Mouse (Mus musculus): Measurements from ENCODE around the gene Dtx1. TPM values are rescaled to one million over a fixed set of nuclear protein-coding genes. Genes with fewer than 3 reads are reported as not detected.

Dtx1 gene
- polyA plus RNA-seq, 1 experiment from 2014 or later = 5.2 TPM

DNA sequence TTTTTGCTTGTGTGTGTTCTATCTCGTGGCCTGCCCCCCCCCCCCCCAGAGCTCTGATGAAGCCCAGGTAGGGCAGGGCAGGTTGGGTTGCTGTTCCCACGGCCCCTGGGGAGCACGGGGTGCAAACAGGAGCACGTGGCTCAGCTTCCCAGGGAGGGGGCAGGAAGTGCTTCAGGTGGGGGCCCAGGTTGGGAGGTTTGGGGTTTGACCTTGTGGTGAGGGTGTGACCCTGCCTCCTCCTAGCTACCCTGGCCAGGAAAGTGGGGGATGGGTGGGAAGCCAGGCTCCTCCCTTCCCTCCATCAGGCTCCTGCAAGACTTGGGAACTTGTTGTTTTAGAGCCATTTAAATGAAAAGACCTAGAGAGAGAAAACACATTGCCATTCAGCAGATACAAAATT, 23.3 kb downstream of the Dtx1 start:
- Histone ChIP-seq H3K9me3 (no peaks in the 10 kb centered on the region), H3K36me3 (no peaks in the 10 kb centered on the region), H3K4me2 (no peak overlapping the region), H3K4me1 (0 out of 2 replicates have a peak, but pooled peaks cover under 1% of the 10 kb centered on the region), H3K27ac (no peak overlapping the region), H3K9ac (no peak overlapping the region), H3K4me3 (replicated peaks) (no peak overlapping the region), H3K27me3 (replicated peaks) (peaks cover 19% of the 10 kb centered on the region)
- WGBS = 26% methylated on average over 4 of the region's 4 CpGs
- no peak for ATAC-seq (ENCODE audit: insufficient read depth, low FRiP score, low read depth)

DNA sequence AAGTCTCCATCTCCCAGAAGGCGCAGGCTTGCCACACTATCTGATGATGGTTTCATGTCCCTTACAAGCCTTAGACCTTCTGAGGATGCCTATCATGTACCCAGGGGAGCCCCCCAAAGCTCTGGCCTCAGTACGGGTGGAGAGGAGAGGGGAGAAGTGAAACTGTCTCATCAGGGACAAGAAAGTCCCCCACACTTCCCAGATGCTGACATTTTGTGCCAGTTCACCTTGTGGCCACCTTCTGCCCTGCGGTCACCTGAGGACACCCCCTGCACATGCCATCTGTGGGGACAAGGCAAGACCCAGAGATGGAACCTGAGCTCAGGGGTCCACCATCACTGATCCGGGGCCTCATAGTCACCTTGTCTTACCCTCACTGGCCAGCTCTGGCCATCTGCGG, 23.8 kb downstream of the Dtx1 start:
- 83% methylated on average over 5 of the region's 5 CpGs for WGBS
- Histone ChIP-seq H3K9ac (no peak overlapping the region), H3K27ac (no peak overlapping the region), H3K27me3 (replicated peaks) (peaks cover 20% of the 10 kb centered on the region), H3K4me2 (no peak overlapping the region), H3K9me3 (no peaks in the 10 kb centered on the region), H3K4me1 (peaks cover 6% of the 10 kb centered on the region; the same call in 1 of the 2 replicates), H3K36me3 (no peaks in the 10 kb centered on the region), H3K4me3 (replicated peaks) (no peak overlapping the region)
- ATAC-seq (ENCODE audit: insufficient read depth, low FRiP score, low read depth) = no peak

DNA sequence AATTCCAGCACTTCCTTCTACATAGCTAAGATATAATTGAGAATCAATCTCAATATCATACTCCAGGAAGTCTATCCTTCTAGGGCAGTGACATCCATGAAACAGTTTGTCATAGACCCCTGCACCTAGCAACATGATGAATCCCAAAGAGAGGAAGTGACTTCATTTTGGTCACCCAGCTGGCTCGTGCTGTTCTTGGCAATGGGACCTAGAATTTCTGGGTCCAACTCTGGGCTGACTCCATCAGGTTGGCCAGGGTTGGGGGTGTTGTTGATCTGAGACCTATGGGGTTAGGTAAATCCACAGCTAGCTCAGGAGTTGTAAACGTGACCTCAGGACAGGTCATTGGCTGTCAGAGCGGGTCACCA, 24.3 kb downstream of the Dtx1 start:
- no peak overlapping the region for H3K4me3 ChIP-seq (replicated peaks)

DNA sequence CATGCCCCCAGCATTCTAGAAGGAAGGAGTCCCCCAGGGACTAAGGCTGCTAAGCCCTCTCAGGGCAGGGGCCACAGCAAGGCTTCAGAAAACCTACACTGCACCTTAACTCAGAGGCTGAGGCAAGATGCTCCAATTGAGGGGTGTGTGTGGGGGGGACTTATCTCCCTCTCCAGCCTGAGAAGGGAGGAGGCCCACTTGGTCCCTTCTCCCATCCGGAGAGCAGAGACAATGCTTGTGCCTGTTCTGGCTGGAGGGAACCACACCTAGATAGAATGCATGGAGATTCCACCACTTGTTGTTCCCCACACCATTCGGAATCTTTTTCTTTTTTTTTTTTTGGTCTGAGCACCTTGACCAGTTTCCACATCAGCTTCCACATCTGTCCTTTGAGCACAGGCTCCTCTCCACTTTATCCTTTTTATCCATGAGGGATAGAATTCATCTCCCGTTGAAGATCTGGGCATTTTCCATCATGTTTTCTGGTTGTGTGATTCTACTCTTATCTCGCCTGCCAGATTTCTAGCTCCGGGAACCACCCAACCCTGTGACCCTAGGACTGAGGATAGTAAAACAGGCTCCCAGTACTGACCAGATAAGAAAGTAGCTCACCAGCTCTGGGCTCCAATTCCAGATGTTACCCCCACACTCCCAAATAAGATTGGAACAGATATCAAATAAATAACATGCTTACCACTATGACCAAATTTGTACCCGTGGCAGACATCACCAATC, 24.8 kb downstream of the Dtx1 start:
- ATAC-seq (ENCODE audit: insufficient read depth, low FRiP score, low read depth) = no peak
- Histone ChIP-seq H3K27me3 (replicated peaks) (peaks cover 25% of the 10 kb centered on the region), H3K9ac (no peak overlapping the region), H3K4me3 (replicated peaks) (no peak overlapping the region), H3K27ac (no peak overlapping the region), H3K9me3 (no peaks in the 10 kb centered on the region), H3K4me2 (no peak overlapping the region), H3K36me3 (no peaks in the 10 kb centered on the region), H3K4me1 (peaks cover 6% of the 10 kb centered on the region; the same call in 1 of the 2 replicates)
- 74% methylated on average over 6 of the region's 6 CpGs for WGBS

More for the DNA sequence above, 24.3 kb downstream of the Dtx1 start:
- Histone ChIP-seq H3K4me2 (no peak overlapping the region), H3K36me3 (no peaks in the 10 kb centered on the region), H3K27ac (no peak overlapping the region), H3K9me3 (no peaks in the 10 kb centered on the region), H3K9ac (no peak overlapping the region), H3K27me3 (replicated peaks) (peaks cover 20% of the 10 kb centered on the region), H3K4me1 (peaks cover 6% of the 10 kb centered on the region; the same call in 1 of the 2 replicates)
- ATAC-seq (ENCODE audit: insufficient read depth, low FRiP score, low read depth) = no peak
- WGBS = 74% methylated on average over 3 of the region's 3 CpGs

DNA sequence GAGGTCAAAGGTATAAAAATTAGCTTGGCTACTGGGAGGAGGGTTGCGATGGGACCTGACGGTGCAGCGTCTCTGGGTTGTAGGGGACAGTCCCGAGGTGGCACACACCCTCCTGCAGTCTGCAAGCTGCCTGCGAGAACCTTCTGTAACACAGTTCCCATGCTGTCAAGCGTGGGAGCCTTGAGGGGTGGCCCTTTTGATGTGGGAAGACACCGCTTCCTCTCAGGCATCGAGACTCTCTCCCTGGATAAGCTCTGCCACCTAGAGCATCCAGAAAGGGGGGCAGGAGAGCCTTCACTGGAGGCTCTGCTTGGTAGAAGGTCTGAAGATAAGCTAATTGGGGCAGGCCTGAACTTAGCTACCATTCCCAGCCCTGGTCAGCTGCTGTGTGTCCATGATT, 26.0 kb downstream of the Dtx1 start:
- Histone ChIP-seq H3K4me3 (replicated peaks) (no peak overlapping the region), H3K9ac (no peak overlapping the region), H3K27ac (no peak overlapping the region), H3K9me3 (no peaks in the 10 kb centered on the region), H3K4me1 (peaks cover 11% of the 10 kb centered on the region; the same call in 1 of the 2 replicates), H3K4me2 (no peak overlapping the region), H3K36me3 (no peaks in the 10 kb centered on the region; the same call in 1 of the 2 replicates), H3K27me3 (replicated peaks) (peaks cover 25% of the 10 kb centered on the region)
- ATAC-seq (ENCODE audit: insufficient read depth, low FRiP score, low read depth) = no peak
- 76% methylated on average over 8 of the region's 8 CpGs for WGBS

DNA sequence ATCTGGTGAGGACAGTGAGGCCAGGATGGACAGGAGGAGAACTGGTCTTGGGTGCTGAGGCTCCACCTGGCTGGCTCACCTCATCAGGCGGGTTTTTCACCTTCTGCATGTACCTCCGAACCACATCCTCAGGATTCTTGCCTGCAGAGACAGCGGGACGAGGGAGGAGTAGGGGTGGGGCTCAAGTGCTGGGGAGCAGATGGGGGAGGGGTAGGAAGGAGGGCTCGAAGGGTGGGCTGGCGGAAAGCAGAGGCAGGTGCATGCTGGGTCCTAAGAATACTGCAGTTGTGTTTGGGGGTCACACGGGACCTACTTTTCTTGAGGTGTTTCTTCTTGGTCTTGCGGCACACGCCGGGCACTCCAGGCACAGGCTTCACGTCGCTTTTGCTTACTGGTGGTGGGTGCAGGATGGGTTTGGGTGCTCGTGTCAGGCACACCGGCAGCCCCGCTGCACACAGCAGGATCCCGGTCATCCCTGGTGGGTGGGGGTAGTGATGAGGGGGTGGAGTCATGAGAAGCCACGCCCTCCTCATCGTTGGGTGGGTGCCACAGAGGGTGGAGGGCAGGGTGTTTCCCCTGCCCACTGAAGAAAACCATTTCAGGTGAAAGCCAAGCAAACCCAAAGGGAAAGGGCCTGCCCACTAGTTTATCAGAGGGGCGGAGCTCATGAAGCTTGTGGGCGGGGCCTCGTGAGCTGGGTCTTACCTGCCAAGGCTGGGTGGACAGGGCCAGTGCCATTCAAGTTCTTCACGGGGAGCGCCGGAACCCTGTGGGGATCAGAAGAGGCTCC, 28.6 kb downstream of the Dtx1 start:
- no peak for ATAC-seq (ENCODE audit: insufficient read depth, low FRiP score, low read depth)
- no peaks in the 10 kb centered on the region; the same call in 1 of the 2 replicates for H3K36me3 ChIP-seq
- no peaks in the 10 kb centered on the region for H3K9me3 ChIP-seq
- no peak overlapping the region for H3K4me2 ChIP-seq
- H3K27ac ChIP-seq = no peak overlapping the region
- H3K4me1 ChIP-seq = peaks cover 16% of the 10 kb centered on the region; the same call in 1 of the 2 replicates
- WGBS = 15% methylated on average over 24 of the region's 24 CpGs
- no peak overlapping the region for H3K9ac ChIP-seq
- H3K27me3 ChIP-seq (replicated peaks) = peaks cover 25% of the 10 kb centered on the region
- H3K4me3 ChIP-seq (replicated peaks) = no peak overlapping the region

DNA sequence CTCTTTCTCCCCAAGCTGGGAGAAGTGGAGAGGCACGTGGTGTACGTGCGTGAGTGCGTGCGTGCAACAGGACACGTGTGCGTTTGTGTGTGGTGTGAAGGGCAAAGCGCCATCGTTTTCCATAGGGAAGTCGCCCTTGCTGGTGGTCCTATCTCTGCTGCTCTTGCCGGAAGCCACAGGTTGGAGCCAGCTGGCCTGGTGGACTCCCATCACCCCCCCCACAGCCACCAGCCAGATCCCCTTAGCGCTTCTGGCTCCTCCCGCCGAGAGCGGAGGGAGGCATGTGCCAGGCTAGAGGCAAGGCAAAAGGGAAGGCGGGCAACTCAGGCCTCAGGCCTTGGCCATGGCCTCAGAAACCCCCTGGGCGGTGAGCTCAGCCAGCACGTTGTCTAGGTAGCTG, 30.8 kb downstream of the Dtx1 start:
- Histone ChIP-seq H3K4me3 (replicated peaks) (no peak overlapping the region), H3K27me3 (replicated peaks) (peaks cover 25% of the 10 kb centered on the region), H3K4me1 (peaks cover 16% of the 10 kb centered on the region; the same call in 1 of the 2 replicates), H3K36me3 (no peaks in the 10 kb centered on the region; the same call in 1 of the 2 replicates), H3K27ac (no peak overlapping the region), H3K4me2 (no peak overlapping the region), H3K9ac (no peak overlapping the region), H3K9me3 (no peaks in the 10 kb centered on the region)
- ATAC-seq (ENCODE audit: insufficient read depth, low FRiP score, low read depth) = no peak
- WGBS = 84% methylated on average over 18 of the region's 18 CpGs

DNA sequence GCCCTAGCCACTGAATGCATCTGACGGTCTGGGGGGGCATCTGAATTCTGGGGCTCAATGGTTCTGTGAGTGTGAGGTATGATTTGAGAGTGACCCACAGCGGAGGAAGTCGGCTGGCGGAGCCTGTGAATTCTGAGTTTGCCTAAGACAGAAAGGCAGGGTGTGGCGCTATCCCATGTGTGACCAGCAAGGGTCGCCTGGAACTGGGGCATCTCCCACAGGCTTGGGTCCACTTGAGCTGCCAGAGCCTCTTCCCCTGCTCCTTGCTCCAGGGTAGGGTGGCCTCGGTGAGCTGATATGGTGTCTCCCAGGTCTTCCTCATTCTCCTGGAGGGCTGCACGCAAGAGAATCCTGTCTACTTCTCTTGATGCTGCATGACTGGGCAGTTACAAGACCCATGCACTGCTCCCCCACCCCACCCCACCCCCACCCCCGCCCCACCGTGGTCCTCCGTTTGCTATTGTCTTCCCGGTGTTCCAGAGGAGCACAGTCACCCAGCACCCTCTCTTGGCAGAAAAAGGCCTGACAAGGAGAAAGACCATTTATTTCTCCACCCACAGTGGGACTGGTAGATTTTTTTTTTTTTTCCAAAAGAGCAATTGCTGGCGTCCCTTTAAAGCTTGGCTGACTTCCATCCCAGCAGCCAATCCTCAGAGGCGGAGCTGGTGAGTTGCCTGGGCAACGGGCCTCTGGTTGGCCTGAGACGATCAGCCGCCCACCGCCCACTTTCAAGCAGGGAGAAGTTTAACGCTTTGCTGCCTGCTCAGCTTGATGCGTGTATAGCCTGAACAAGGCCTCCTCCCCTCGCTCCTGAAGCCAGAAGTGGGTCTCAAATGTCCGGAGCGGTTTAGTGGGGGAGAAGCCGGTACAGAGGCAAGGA, 31.8 kb downstream of the Dtx1 start:
- H3K9ac ChIP-seq = no peak overlapping the region

DNA sequence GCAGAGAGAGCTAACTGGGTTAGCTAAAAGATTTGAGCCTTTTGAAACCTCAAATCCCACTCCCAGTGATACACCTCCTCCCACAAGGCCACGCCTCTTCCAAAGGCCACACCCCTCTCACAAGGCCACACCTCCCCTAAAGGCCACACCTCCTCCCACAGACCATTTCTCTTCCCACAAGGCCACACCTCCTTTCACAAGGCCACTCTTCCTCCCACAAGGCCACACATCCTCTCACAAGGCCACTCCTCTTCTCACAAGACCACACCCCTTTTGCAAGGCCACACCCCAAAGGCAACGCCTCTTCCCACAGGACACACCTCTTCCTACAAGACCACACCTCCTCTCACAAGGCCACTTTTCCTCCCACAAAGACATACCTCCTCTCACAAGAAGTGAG, 34.2 kb downstream of the Dtx1 start:
- peaks cover 12% of the 10 kb centered on the region; the same call in 1 of the 2 replicates for H3K4me1 ChIP-seq
- H3K9me3 ChIP-seq = no peaks in the 10 kb centered on the region
- no peak overlapping the region for H3K9ac ChIP-seq
- H3K36me3 ChIP-seq = no peaks in the 10 kb centered on the region; the same call in 1 of the 2 replicates
- no peak for ATAC-seq (ENCODE audit: insufficient read depth, low FRiP score, low read depth)
- H3K27ac ChIP-seq = no peak overlapping the region
- H3K27me3 ChIP-seq (replicated peaks) = peaks cover 5% of the 10 kb centered on the region
- H3K4me2 ChIP-seq = no peak overlapping the region
- 29% methylated on average over 2 of the region's 2 CpGs for WGBS
- no peak overlapping the region for H3K4me3 ChIP-seq (replicated peaks)

More for the DNA sequence above, 31.8 kb downstream of the Dtx1 start:
- peaks cover 25% of the 10 kb centered on the region for H3K27me3 ChIP-seq (replicated peaks)
- H3K9me3 ChIP-seq = no peaks in the 10 kb centered on the region
- peak overlapping the region; percentile 65 for H3K4me2 ChIP-seq
- peak overlapping the region; percentile 29 for H3K4me3 ChIP-seq (replicated peaks)
- 2% methylated on average over 24 of the region's 24 CpGs for WGBS
- H3K4me1 ChIP-seq = peaks cover 16% of the 10 kb centered on the region; the same call in 1 of the 2 replicates
- H3K27ac ChIP-seq = peak overlapping the region; percentile 35; the same call in 1 of the 2 replicates
- H3K36me3 ChIP-seq = no peaks in the 10 kb centered on the region; the same call in 1 of the 2 replicates
- peak; percentile 82 for ATAC-seq (ENCODE audit: insufficient read depth, low FRiP score, low read depth)

DNA sequence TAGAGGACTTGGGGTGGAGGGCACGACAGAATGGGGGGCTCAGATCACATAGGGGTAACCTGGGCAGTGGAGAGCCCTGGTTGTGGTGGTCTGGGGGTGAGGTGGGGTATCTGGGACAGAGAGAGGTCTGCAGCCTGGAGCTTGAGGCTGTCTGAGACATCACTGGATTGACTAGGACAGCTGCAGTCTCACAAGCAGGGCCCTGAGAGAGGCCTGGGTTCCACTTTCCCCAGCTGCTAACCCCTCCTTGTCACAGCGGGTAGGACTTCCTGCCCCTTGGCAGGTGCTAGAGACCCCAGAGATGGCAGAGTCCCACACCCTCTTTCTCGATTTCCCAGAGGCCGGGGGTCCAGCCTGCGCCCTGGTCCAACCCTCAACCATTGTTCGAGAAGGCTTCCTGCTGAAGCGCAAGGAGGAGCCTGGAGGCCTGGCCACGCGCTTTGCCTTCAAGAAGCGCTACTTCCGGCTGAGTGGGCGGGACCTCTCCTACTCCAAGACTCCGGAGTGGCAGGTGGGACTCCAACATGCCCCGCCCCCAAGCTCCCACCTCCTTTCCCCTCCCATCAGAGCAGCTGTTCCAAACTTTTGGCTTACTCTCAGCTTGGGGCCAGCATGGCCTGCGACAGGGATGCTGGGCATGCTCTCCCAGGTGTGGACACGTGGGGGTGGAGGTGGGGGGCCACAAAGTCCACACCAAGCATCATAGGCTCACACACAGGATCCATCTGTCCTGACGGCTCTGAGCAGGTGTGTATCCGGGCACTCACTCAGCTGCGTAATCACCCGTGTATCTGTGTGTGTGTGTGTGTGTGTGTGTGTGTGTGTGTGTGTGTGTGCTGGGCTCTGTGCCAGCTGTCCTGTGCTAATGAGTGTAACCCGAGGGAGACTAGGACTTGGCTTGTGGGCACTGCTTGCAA, 37.2 kb downstream of the Dtx1 start:
- Histone ChIP-seq H3K27me3 (replicated peaks) (no peaks in the 10 kb centered on the region), H3K4me3 (replicated peaks) (no peak overlapping the region), H3K27ac (no peak overlapping the region), H3K9me3 (no peaks in the 10 kb centered on the region), H3K36me3 (no peaks in the 10 kb centered on the region), H3K9ac (no peak overlapping the region), H3K4me1 (0 out of 2 replicates have a peak, but pooled peaks cover 2% of the 10 kb centered on the region), H3K4me2 (0 out of 2 replicates have a peak overlapping the region, but pooled peaks have one; percentile 10)
- WGBS = 25% methylated on average over 21 of the region's 21 CpGs
- peak; percentile 40 for ATAC-seq (ENCODE audit: insufficient read depth, low FRiP score, low read depth)

Measured in stomach, embryonic 15.5 days (tissue).